Mouse (Mus musculus) ES-E14 (cell line): ENCODE results near the gene Trim59. TPM values are rescaled to one million over a fixed set of nuclear protein-coding genes. Genes with fewer than 3 reads are reported as not detected.

Experiments used
- DNase-seq: peaks from one replicate; pipeline ENCODE4 v3.0.0-alpha.2; 2013; ENCODE audit warnings: low read depth, low spot score
- H3K27ac ChIP-seq: 2 replicates; pipeline ENCODE4 v1.5.1; 2012; ENCODE audit warnings: low read depth, mild to moderate bottlenecking, low read length, moderate library complexity, mixed read lengths; ENCODE audit not compliant: poor library complexity, insufficient read depth, severe bottlenecking
- H3K36me3 ChIP-seq: 2 replicates; pipeline ENCODE4 v1.6.1; 2012; ENCODE audit warnings: mild to moderate bottlenecking, low read length, moderate library complexity, mixed read lengths; ENCODE audit not compliant: control insufficient read depth, poor library complexity, insufficient read depth, severe bottlenecking
- H3K4me1 ChIP-seq, 2 experiments: fragments of 150-350 bp in 1 of 2; sonication (generic) in 1 of 2; 2 replicates each; pipeline ENCODE4 v1.6.1; 2012; ENCODE audit warnings: low read length in 2 of 2, mild to moderate bottlenecking in 1 of 2, mixed read lengths in 1 of 2; ENCODE audit not compliant: control insufficient read depth in 2 of 2, insufficient read depth in 2 of 2, poor library complexity in 1 of 2
- H3K4me3 ChIP-seq, 2 experiments: fragments of 150-350 bp in 1 of 2; sonication (generic) in 1 of 2; 2 replicates each; pipeline ENCODE4 v1.5.1; 2012; ENCODE audit warnings: low read length in 2 of 2, low read depth in 1 of 2, mild to moderate bottlenecking in 1 of 2, mixed read lengths in 1 of 2; ENCODE audit not compliant: insufficient read depth in 1 of 2, poor library complexity in 1 of 2, severe bottlenecking in 1 of 2
- H3K9ac ChIP-seq: 2 replicates; pipeline ENCODE4 v1.6.1; 2012; ENCODE audit warnings: low read depth, mild to moderate bottlenecking, low read length, mixed read lengths; ENCODE audit not compliant: poor library complexity, insufficient read depth, severe bottlenecking
- H3K9me3 ChIP-seq: fragments of 150-350 bp; sonication (generic); 2 replicates; pipeline ENCODE4 v1.6.1; 2012; ENCODE audit warnings: low read depth, mild to moderate bottlenecking, low read length; ENCODE audit not compliant: control insufficient read depth, insufficient read depth
- CHD2 ChIP-seq: IDR thresholded peaks from 2 replicates; pipeline ENCODE4 v1.6.1; 2014; ENCODE audit warnings: mild to moderate bottlenecking, low read depth, low read length, inconsistent platforms
- HCFC1 ChIP-seq: IDR thresholded peaks from 2 replicates; pipeline ENCODE4 v1.6.1; 2012; ENCODE audit warnings: low read length, inconsistent platforms, borderline replicate concordance; ENCODE audit not compliant: insufficient read depth
- MAFK ChIP-seq: IDR thresholded peaks from 2 replicates; pipeline ENCODE4 v1.6.1; 2014; ENCODE audit warnings: mild to moderate bottlenecking, low read depth, low read length, inconsistent platforms; ENCODE audit not compliant: insufficient read depth
- ZC3H11A ChIP-seq: IDR thresholded peaks from 2 replicates; pipeline ENCODE4 v1.6.1; 2012; ENCODE audit warnings: low read depth, mild to moderate bottlenecking, inconsistent platforms, low read length, borderline replicate concordance
- ZNF384 ChIP-seq: IDR thresholded peaks from 2 replicates; pipeline ENCODE4 v1.6.1; 2012; ENCODE audit warnings: low read depth, low read length, inconsistent platforms
- in situ Hi-C, 2 experiments: fragments of 600-800 bp; cut with MboI; formaldehyde crosslinking; loops; one replicate each; pipeline ENCODE4 v1.15.1; 2025; ENCODE audit warnings: low sequenced_read_pairs in 2 of 2, inconsistent platforms in 1 of 2; ENCODE audit not compliant: unreplicated experiment in 2 of 2
- total RNA-seq: library from RNA; depleted of rRNA; stranded (reverse); fragments of 300-350 nt; gene quantifications from 2 replicates; pipeline ENCODE4 v1.2.3, GENCODE M21; 2012

The Trim59 gene
- total RNA-seq, 1 experiment: 59.7 TPM

GRCm38 (mm10) chr3:69005338-69006245 is 39.0 kb downstream of the Trim59 start:
- in situ Hi-C loops: no loop called here
- peak; percentile 28 for DNase-seq
- Histone ChIP-seq H3K36me3 (no peaks in the 10 kb centered on the region; the same call in 1 of the 2 replicates), H3K4me3 (peak overlapping the region; percentile 97), H3K9me3 (no peaks in the 10 kb centered on the region), H3K9ac (peak overlapping the region; percentile 99), H3K4me1 (0 out of 4 replicates have a peak, but pooled peaks cover 0 to 2% of the 10 kb centered on the region in 2 experiments), H3K27ac (peak overlapping the region; percentile 96)
- TF ChIP-seq MAFK: no peak
- no peak for TF ChIP-seq ZC3H11A
- no peak for TF ChIP-seq HCFC1
- TF ChIP-seq CHD2: no peak
- no peak for TF ChIP-seq ZNF384

- Histone ChIP-seq H3K27ac (peak within 1 kb of the TSS; percentile 96), H3K36me3 (no peaks in the 10 kb centered on the region; the same call in 1 of the 2 replicates), H3K4me3 (peak within 1 kb of the TSS; percentile 97), H3K9me3 (no peaks in the 10 kb centered on the region), H3K9ac (peak within 1 kb of the TSS; percentile 99), H3K4me1 (0 out of 4 replicates have a peak, but pooled peaks cover 0 to 2% of the 10 kb centered on the region in 2 experiments)
- DNase-seq: peak; percentile 97
- in situ Hi-C loops: no loop called here
- TF ChIP-seq ZNF384: peak; percentile 95
- no peak for TF ChIP-seq MAFK
- peak; percentile 86 for TF ChIP-seq CHD2
- no peak for TF ChIP-seq ZC3H11A
- no peak; the same call in 1 of the 2 replicates for TF ChIP-seq HCFC1
Measured at GRCm38 (mm10) chr3:69004437-69005337, 39.9 kb downstream of the Trim59 start, which contains the start of the genes Ift80 and Smc4. Gene Ift80 (minus strand): TSS chr3:69004570. Gene Smc4 (plus strand): TSS chr3:69004738.

- no peaks in the 10 kb centered on the region; the same call in 1 of the 2 replicates for H3K36me3 ChIP-seq
- TF ChIP-seq ZNF384 (no peak), ZC3H11A (no peak), HCFC1 (no peak), CHD2 (no peak), MAFK (no peak)
- no peaks in the 10 kb centered on the region for H3K9me3 ChIP-seq
- in situ Hi-C loops: no loop called here
- 0 out of 4 replicates have a peak, but pooled peaks cover 0 to 2% of the 10 kb centered on the region in 2 experiments for H3K4me1 ChIP-seq
- H3K4me3 ChIP-seq: peak overlapping the region; percentile 97
- H3K27ac ChIP-seq: peak overlapping the region; percentile 40; the same call in 1 of the 2 replicates
- H3K9ac ChIP-seq: peak overlapping the region; percentile 79
- no peak for DNase-seq
Measured at GRCm38 (mm10) chr3:69004055-69004436, 40.5 kb downstream of the Trim59 start.

GRCm38 (mm10) chr3:69002781-69003180 is 41.8 kb downstream of the Trim59 start:
- Histone ChIP-seq H3K4me3 (no peak overlapping the region), H3K4me1 (no peaks in the 10 kb centered on the region), H3K27ac (no peak overlapping the region), H3K9me3 (no peaks in the 10 kb centered on the region), H3K36me3 (no peaks in the 10 kb centered on the region; the same call in 1 of the 2 replicates), H3K9ac (no peak overlapping the region)
- no peak for DNase-seq
- in situ Hi-C loops: no loop called here
- TF ChIP-seq HCFC1 (no peak), MAFK (no peak), ZC3H11A (no peak), ZNF384 (no peak), CHD2 (no peak)
